Mouse (Mus musculus) cortical plate, adult 2 months (tissue): ENCODE measurements around the gene Dnase2a.

ENCODE experiments used
- CTCF ChIP-seq: fragments of 200-500 bp; IDR thresholded peaks from 2 replicates; pipeline ENCODE4 v1.5.1; 2011; ENCODE audit warnings: mild to moderate bottlenecking, control low read depth, low read length; ENCODE audit not compliant: insufficient read depth; ENCODE audit errors: extremely low read depth
- POLR2A ChIP-seq: fragments of 200-500 bp; IDR thresholded peaks from 2 replicates; pipeline ENCODE4 v1.6.1; 2011; ENCODE audit warnings: mild to moderate bottlenecking, low read length, control low read depth; ENCODE audit not compliant: insufficient read depth; ENCODE audit errors: extremely low read depth

GRCm38 (mm10) chr8:84913502-84913900, 5.1 kb downstream of the Dnase2a start:
- no peak for TF ChIP-seq CTCF
- TF ChIP-seq POLR2A: no peak
